Mouse (Mus musculus) neural tube, embryonic 11.5 days (tissue): ENCODE measurements at regions not wholly inside any gene's neighbourhood (a gene's known extent, or its start where the extent isn't known, plus 50 kb on each side); places are given as distances from the start of the nearest gene placed in this dataset.
A peak's percentile ranks its signal among the peaks of the same experiment; 100 is the strongest.

ENCODE experiments used
- ATAC-seq: fragments of 200-750 bp; cut with Nextera tagmentation; 2 replicates; pipeline ENCODE4 v1.8.0; 2017; ENCODE audit warnings: moderate number of reproducible peaks, mild to moderate bottlenecking, moderate TSS enrichment, moderate library complexity; ENCODE audit not compliant: insufficient read depth, low FRiP score, low TSS enrichment
- DNase-seq: peaks from one replicate; pipeline ENCODE4 v3.0.0-alpha.2; 2015; ENCODE audit warnings: low spot score
- H3K27ac ChIP-seq: fragments of 300-500 bp; sonication (generic); 2 replicates; pipeline ENCODE4 v1.5.1; 2014; ENCODE audit warnings: low read depth, mild to moderate bottlenecking, low read length
- H3K27me3 ChIP-seq: fragments of 300-500 bp; sonication (generic); 2 replicates; pipeline ENCODE4 v1.6.1; 2014; ENCODE audit warnings: mild to moderate bottlenecking, low read length, mixed read lengths; ENCODE audit not compliant: control insufficient read depth, insufficient read depth
- H3K36me3 ChIP-seq: fragments of 300-500 bp; sonication (generic); 2 replicates; pipeline ENCODE4 v1.6.1; 2014; ENCODE audit warnings: mild to moderate bottlenecking, low read length, moderate library complexity, mixed read lengths; ENCODE audit not compliant: control insufficient read depth, insufficient read depth
- H3K4me1 ChIP-seq: fragments of 300-500 bp; sonication (generic); 2 replicates; pipeline ENCODE4 v1.6.1; 2014; ENCODE audit warnings: low read length, mixed read lengths; ENCODE audit not compliant: control insufficient read depth, insufficient read depth
- H3K4me2 ChIP-seq: fragments of 300-500 bp; sonication (generic); 2 replicates; pipeline ENCODE4 v1.6.1; 2014; ENCODE audit warnings: low read depth, mild to moderate bottlenecking, moderate library complexity
- H3K4me3 ChIP-seq: fragments of 300-500 bp; sonication (generic); 2 replicates; pipeline ENCODE4 v1.5.1; 2014; ENCODE audit warnings: low read depth, low read length
- H3K9ac ChIP-seq: fragments of 300-500 bp; sonication (generic); 2 replicates; pipeline ENCODE4 v1.6.1; 2014; ENCODE audit warnings: mild to moderate bottlenecking, low read length
- H3K9me3 ChIP-seq: fragments of 300-500 bp; sonication (generic); 2 replicates; pipeline ENCODE4 v1.6.1; 2016; ENCODE audit warnings: low read length; ENCODE audit not compliant: control insufficient read depth
- WGBS: fragments of 180-500 bp; shearing (Covaris S2); extraction: QIAGEN DNeasy Blood & Tissue Kit; methylation state at CpG from one replicate; pipeline ENCODE4 v1.1.7; 2014; 5-methylcytosine and 5-hydroxymethylcytosine counted together

DNA sequence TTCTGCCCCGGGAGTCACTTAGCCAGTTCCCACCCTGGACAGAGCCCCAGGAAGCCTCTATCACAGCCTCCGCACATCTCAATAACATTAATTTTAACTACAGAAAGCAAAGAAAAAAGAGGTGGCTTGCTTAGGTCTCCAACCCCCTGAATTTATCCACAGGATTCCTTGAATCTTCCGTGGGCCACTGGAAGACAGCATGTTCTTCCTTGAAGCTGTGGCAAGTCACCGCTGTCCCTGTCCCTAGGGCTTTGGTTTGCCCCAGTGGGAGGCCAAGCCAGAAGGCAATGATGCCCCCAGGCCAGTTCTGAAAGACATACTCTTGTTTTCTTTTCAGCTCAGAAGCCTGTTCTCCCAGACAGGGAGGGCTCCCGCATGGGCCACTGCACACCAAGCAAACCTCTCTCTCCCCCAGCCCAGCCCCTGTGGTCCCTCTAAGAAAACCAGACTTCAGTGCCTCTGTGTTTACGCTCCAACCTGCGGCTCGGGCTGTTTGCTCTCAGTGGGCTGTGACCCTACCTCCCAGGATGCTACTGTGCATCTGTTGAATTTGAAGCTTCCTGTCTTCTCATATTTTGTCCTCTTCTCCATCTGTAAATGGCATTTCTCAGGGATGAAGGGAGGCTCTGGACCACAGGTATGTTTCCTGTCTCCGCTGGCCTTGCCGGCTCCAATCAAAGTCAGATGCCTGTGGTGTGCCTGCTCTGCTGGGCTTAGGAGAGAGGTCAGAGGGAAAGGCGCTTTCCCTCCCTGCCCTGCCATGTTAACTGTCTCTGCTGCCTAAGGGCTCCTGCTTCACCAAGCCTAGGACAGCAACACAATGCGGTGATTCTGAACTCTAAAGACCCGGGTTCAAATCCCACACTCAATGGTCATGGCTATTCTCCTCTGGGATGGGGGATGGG lies 67.5 kb upstream of the Rgma start:
- Histone ChIP-seq H3K4me2 (no peak overlapping the region), H3K9me3 (no peaks in the 10 kb centered on the region), H3K27me3 (no peaks in the 10 kb centered on the region), H3K27ac (no peak overlapping the region; the same call in 1 of the 2 replicates), H3K9ac (no peak overlapping the region), H3K36me3 (no peaks in the 10 kb centered on the region), H3K4me3 (no peak overlapping the region), H3K4me1 (peaks cover 33% of the 10 kb centered on the region)
- ATAC-seq, result no peak
- peak; percentile 48 for DNase-seq
- WGBS, result 37% methylated on average over 13 of the region's 13 CpGs

DNA sequence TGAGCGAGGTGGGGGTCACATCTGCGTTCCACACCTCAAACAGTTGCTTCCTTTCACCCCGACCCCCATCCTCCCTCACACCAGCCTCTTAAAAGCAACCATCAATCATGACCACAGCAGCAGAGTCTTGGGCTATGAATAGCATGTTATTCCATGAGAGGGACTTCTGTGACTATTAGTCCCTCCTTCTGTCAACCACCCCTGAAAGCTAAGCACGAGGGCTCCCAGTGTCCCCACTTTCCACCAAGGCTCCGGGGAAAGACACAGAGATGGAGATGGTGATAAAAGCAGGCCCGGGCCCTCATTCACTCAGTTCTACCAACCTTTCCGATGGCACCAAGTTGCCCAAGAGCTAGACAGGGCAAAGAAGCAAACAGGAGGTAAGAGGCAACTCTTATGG lies 66.3 kb upstream of the Rgma start:
- Histone ChIP-seq H3K36me3 (no peaks in the 10 kb centered on the region), H3K9ac (no peak overlapping the region), H3K4me3 (no peak overlapping the region), H3K27me3 (no peaks in the 10 kb centered on the region), H3K4me1 (peaks cover 29% of the 10 kb centered on the region), H3K9me3 (no peaks in the 10 kb centered on the region), H3K27ac (no peak overlapping the region), H3K4me2 (no peak overlapping the region)
- peak; percentile 19 for DNase-seq
- no peak for ATAC-seq
- WGBS, result 58% methylated on average over 7 of the region's 7 CpGs

DNA sequence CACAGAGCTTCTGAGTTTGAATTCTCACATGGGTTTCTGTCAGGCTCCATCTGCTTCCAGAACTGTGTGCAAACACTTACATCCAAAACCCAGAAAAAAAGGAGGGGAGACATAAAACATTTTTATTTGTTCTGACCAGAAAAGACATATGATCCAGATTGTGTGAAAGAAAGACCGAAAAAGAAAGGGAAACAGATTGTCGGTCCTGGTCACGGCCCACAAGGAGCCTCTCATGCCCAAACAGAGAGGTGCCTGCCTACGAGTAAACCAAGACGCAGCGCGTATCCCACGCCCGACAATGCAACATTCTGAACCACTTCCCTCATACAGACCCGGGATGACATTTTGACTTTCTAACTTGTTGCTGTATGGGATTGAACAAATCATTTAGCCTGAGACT lies 65.3 kb upstream of the Rgma start:
- no peak overlapping the region for H3K27ac ChIP-seq
- H3K4me2 ChIP-seq, result no peak overlapping the region
- H3K9me3 ChIP-seq, result no peaks in the 10 kb centered on the region
- H3K27me3 ChIP-seq, result no peaks in the 10 kb centered on the region
- no peak overlapping the region for H3K9ac ChIP-seq
- peaks cover 18% of the 10 kb centered on the region for H3K4me1 ChIP-seq
- 93% methylated on average over 10 of the region's 10 CpGs for WGBS
- DNase-seq, result no peak
- no peak overlapping the region for H3K4me3 ChIP-seq
- ATAC-seq, result no peak
- H3K36me3 ChIP-seq, result no peaks in the 10 kb centered on the region

DNA sequence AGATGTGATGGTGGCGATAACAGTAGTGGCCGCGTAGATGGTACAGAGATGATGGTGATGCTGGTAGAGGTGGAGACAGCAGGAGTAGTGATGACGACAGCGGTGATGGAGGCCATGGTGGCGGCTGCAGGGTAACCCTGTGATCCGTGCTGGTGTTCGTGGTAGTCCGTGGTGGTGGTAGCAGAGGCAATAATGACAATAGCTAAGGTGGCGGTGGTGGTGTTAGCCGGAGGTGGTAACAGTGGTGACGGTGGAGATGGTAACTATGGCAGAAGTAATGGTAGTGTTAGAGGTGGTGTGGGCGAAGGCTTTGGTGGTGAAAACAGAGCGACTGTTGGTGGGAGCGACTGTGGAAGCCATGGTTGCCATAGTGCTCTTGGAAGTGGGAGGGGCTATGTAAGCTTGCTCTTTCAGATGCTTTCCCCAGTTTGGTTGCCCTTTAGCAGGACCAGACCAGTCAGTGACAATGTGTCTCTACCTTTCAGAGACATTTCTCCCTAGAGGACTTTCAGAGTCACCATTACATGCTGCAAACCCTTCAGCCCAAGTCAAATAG lies 64.7 kb upstream of the Rgma start:
- Histone ChIP-seq H3K36me3 (no peaks in the 10 kb centered on the region), H3K9me3 (no peaks in the 10 kb centered on the region), H3K9ac (no peak overlapping the region), H3K4me2 (no peak overlapping the region), H3K27me3 (no peaks in the 10 kb centered on the region), H3K4me1 (peaks cover 14% of the 10 kb centered on the region), H3K27ac (no peak overlapping the region), H3K4me3 (no peak overlapping the region)
- WGBS, result 92% methylated on average over 15 of the region's 15 CpGs
- DNase-seq (no peak), ATAC-seq (no peak)

DNA sequence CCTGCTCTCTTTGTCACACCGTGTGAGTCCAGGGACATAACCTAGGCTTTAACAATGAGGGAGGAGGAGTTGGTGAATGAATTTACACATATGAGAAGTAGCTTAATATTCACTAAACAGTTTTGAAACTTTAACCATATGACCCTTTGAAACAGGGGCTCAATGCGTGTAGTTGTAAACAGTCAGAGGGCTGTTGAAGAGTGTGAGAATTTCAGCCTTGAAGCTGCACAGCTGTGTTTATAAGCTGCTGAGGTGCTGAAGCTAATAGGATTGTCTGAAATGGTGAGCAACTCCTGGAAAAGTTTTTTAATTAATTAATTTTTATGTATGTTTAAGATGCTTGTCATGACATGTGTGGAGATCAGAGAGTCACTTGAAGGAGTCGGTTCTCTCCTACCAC lies 59.8 kb upstream of the Rgma start:
- no peak for DNase-seq
- WGBS, result 83% methylated on average over 3 of the region's 3 CpGs
- H3K4me2 ChIP-seq, result no peak overlapping the region

DNA sequence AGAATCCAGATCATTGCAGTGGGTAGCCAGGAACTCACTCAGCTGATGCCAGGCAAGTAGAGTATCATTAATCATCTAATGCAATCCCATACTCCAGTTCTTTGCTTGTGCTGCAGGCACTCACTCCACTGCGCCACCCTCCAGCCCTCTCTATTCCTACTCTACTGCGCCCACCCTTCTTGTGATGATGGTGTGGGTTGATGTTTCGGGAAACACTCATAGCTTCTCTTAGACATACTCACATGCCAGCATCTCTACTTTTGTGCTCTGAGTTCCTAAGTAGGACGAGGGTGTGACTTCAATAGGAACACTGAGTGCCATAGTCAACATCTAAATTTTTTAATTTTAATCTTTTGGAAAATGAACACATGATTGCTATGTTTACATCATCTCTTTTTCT lies 57.7 kb upstream of the Rgma start:
- ATAC-seq (no peak), DNase-seq (no peak)
- no peaks in the 10 kb centered on the region for H3K27me3 ChIP-seq
- 95% methylated on average over 4 of the region's 4 CpGs for WGBS
- H3K4me2 ChIP-seq, result no peak overlapping the region
- H3K4me1 ChIP-seq, result no peaks in the 10 kb centered on the region
- no peaks in the 10 kb centered on the region for H3K9me3 ChIP-seq
- H3K4me3 ChIP-seq, result no peak overlapping the region
- H3K27ac ChIP-seq, result no peak overlapping the region
- H3K9ac ChIP-seq, result no peak overlapping the region
- no peaks in the 10 kb centered on the region for H3K36me3 ChIP-seq

More for the DNA sequence above, 59.8 kb upstream of the Rgma start:
- Histone ChIP-seq H3K36me3 (no peaks in the 10 kb centered on the region), H3K27ac (no peak overlapping the region), H3K4me3 (no peak overlapping the region), H3K9ac (no peak overlapping the region), H3K27me3 (no peaks in the 10 kb centered on the region), H3K9me3 (no peaks in the 10 kb centered on the region), H3K4me1 (no peaks in the 10 kb centered on the region)
- ATAC-seq, result no peak

DNA sequence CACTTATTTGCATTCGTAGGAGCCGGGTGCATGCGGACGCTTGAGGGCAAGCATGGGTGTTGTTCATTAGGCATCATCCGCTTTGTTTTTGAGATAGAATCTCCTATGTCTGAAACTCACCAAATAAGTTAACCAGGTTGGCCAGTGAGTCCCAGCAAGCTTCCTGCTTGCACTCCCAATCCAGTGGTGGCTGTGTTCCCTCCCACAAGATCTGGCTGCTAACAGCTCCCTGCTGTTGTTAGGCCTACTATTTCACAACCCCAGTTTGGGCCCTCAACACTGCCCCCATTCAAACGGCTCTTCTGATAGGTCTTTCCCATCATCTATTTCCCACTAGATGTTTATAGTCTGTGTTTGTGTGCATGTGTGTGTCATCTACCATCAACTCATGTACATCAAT lies 56.3 kb upstream of the Rgma start:
- Histone ChIP-seq H3K27me3 (no peaks in the 10 kb centered on the region), H3K4me2 (no peak overlapping the region), H3K27ac (no peak overlapping the region), H3K9ac (no peak overlapping the region), H3K4me1 (no peaks in the 10 kb centered on the region), H3K9me3 (no peaks in the 10 kb centered on the region), H3K4me3 (no peak overlapping the region), H3K36me3 (no peaks in the 10 kb centered on the region)
- WGBS, result 91% methylated on average over 6 of the region's 6 CpGs
- DNase-seq, result no peak
- no peak for ATAC-seq

DNA sequence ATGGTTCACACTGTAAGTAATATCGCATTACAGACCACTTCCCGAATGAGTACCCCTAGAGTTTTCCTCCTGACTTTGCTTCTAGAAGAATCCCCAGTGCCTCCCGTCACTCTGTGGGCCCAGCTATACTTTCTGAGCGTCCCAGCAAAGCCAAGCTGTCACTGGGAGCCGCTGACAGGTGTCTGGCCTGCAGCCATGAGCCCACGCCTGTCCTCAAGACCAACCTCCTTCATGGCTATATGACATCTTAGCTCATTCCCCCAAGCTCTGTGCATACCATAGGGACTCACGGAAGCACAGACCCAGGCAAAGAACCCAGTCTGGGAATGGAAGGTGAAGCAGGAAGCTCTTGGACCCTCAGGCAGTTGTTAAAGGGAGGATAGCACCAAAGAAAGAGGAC lies 55.3 kb upstream of the Rgma start:
- H3K27me3 ChIP-seq, result no peaks in the 10 kb centered on the region
- no peak overlapping the region for H3K4me2 ChIP-seq
- H3K36me3 ChIP-seq, result no peaks in the 10 kb centered on the region
- DNase-seq (no peak), ATAC-seq (no peak)
- H3K4me1 ChIP-seq, result no peaks in the 10 kb centered on the region
- H3K9me3 ChIP-seq, result no peaks in the 10 kb centered on the region
- H3K27ac ChIP-seq, result no peak overlapping the region
- H3K4me3 ChIP-seq, result no peak overlapping the region
- no peak overlapping the region for H3K9ac ChIP-seq
- WGBS, result 83% methylated on average over 7 of the region's 7 CpGs
